Mouse (Mus musculus): ENCODE results near the gene Gadd45b. TPM values are rescaled to one million over a fixed set of nuclear protein-coding genes. Genes with fewer than 3 reads are reported as not detected.

The Gadd45b gene
- polyA plus RNA-seq, 1 experiment from 2014 or later, result 62.2 TPM

- no peaks in the 10 kb centered on the region for H3K4me1 ChIP-seq (replicated peaks; ENCODE audit: control insufficient read depth, insufficient read depth)
- H3K4me3 ChIP-seq (ENCODE audit: low read depth, low read length), result no peak overlapping the region
- H3K9ac ChIP-seq (ENCODE audit: low read length), result no peak overlapping the region
- no peaks in the 10 kb centered on the region for H3K36me3 ChIP-seq (ENCODE audit: control insufficient read depth, insufficient read depth, low read length)
- H3K9me3 ChIP-seq (ENCODE audit: control insufficient read depth, low read length), result no peaks in the 10 kb centered on the region
- DNase-seq (ENCODE audit: low spot score), result no peak
- peak; percentile 61 for ATAC-seq (ENCODE audit: low FRiP score, low TSS enrichment)
- no peak overlapping the region for H3K27ac ChIP-seq (replicated peaks)
- H3K27me3 ChIP-seq (ENCODE audit: control insufficient read depth, insufficient read depth, low read length), result no peaks in the 10 kb centered on the region
- 65% methylated on average over 15 of the region's 15 CpGs for WGBS
- no peak for TF ChIP-seq EP300 (optimal IDR thresholded peaks at IDR 0.05)
- TF ChIP-seq CTCF (IDR thresholded peaks at IDR 0.05; ENCODE audit: low read depth), result no peak
- no peak overlapping the region for H3K4me2 ChIP-seq (replicated peaks; ENCODE audit: low read depth)
These were observed 41.7 kb downstream of the Gadd45b start for GRCm38 (mm10) chr10:80971533-80971932.

- DNase-seq (ENCODE audit: low spot score) (no peak), ATAC-seq (ENCODE audit: low FRiP score, low TSS enrichment) (no peak)
- H3K27ac ChIP-seq (replicated peaks), result no peak overlapping the region; the same call in 1 of the 2 replicates
- no peaks in the 10 kb centered on the region for H3K36me3 ChIP-seq (ENCODE audit: control insufficient read depth, insufficient read depth, low read length)
- H3K9me3 ChIP-seq (ENCODE audit: control insufficient read depth, low read length), result no peaks in the 10 kb centered on the region
- no peak overlapping the region for H3K9ac ChIP-seq (ENCODE audit: low read length)
- TF ChIP-seq EP300 (optimal IDR thresholded peaks at IDR 0.05) (no peak), CTCF (IDR thresholded peaks at IDR 0.05; ENCODE audit: low read depth) (no peak)
- H3K4me3 ChIP-seq (ENCODE audit: low read depth, low read length), result no peak overlapping the region
- 37% methylated on average over 11 of the region's 11 CpGs for WGBS
- H3K27me3 ChIP-seq (ENCODE audit: control insufficient read depth, insufficient read depth, low read length), result no peaks in the 10 kb centered on the region
- no peaks in the 10 kb centered on the region for H3K4me1 ChIP-seq (replicated peaks; ENCODE audit: control insufficient read depth, insufficient read depth)
- H3K4me2 ChIP-seq (replicated peaks; ENCODE audit: low read depth), result no peak overlapping the region
These were observed 42.5 kb downstream of the Gadd45b start for GRCm38 (mm10) chr10:80972071-80972987.

- no peak for DNase-seq (ENCODE audit: low spot score)
- no peaks in the 10 kb centered on the region for H3K36me3 ChIP-seq (ENCODE audit: control insufficient read depth, insufficient read depth, low read length)
These were observed 43.8 kb downstream of the Gadd45b start for GRCm38 (mm10) chr10:80973722-80974121.

GRCm38 (mm10) chr10:80975478-80975877 lies 45.6 kb downstream of the Gadd45b start:
- no peak for TF ChIP-seq EP300 (optimal IDR thresholded peaks at IDR 0.05)
- no peak for TF ChIP-seq CTCF (IDR thresholded peaks at IDR 0.05; ENCODE audit: low read depth)
- H3K27ac ChIP-seq (replicated peaks), result no peak overlapping the region
- ATAC-seq (ENCODE audit: low FRiP score, low TSS enrichment), result peak; percentile 18; the same call in 1 of the 2 replicates

More at GRCm38 (mm10) chr10:80973722-80974121, 43.8 kb downstream of the Gadd45b start:
- TF ChIP-seq EP300 (optimal IDR thresholded peaks at IDR 0.05), result no peak
- TF ChIP-seq CTCF (IDR thresholded peaks at IDR 0.05; ENCODE audit: low read depth), result no peak
- H3K9ac ChIP-seq (ENCODE audit: low read length), result no peak overlapping the region
- no peak overlapping the region for H3K4me3 ChIP-seq (ENCODE audit: low read depth, low read length)
- H3K4me2 ChIP-seq (replicated peaks; ENCODE audit: low read depth), result no peak overlapping the region
- H3K27ac ChIP-seq (replicated peaks), result no peak overlapping the region
- 56% methylated on average over 1 of the region's 1 CpGs for WGBS
- no peaks in the 10 kb centered on the region for H3K27me3 ChIP-seq (ENCODE audit: control insufficient read depth, insufficient read depth, low read length)
- H3K4me1 ChIP-seq (replicated peaks; ENCODE audit: control insufficient read depth, insufficient read depth), result no peaks in the 10 kb centered on the region
- no peaks in the 10 kb centered on the region for H3K9me3 ChIP-seq (ENCODE audit: control insufficient read depth, low read length)
- ATAC-seq (ENCODE audit: low FRiP score, low TSS enrichment), result no peak

GRCm38 (mm10) chr10:80981564-80982112 lies 51.8 kb downstream of the Gadd45b start:
- WGBS, result 57% methylated on average over 7 of the region's 7 CpGs
- Histone ChIP-seq H3K9ac (ENCODE audit: low read length) (no peak overlapping the region), H3K4me3 (ENCODE audit: low read depth, low read length) (no peak overlapping the region), H3K27ac (replicated peaks) (no peak overlapping the region), H3K36me3 (ENCODE audit: control insufficient read depth, insufficient read depth, low read length) (no peaks in the 10 kb centered on the region), H3K9me3 (ENCODE audit: control insufficient read depth, low read length) (no peaks in the 10 kb centered on the region), H3K27me3 (ENCODE audit: control insufficient read depth, insufficient read depth, low read length) (no peaks in the 10 kb centered on the region), H3K4me2 (replicated peaks; ENCODE audit: low read depth) (no peak overlapping the region), H3K4me1 (replicated peaks; ENCODE audit: control insufficient read depth, insufficient read depth) (peaks cover 3% of the 10 kb centered on the region; the same call in 1 of the 2 replicates)
- DNase-seq (ENCODE audit: low spot score) (no peak), ATAC-seq (ENCODE audit: low FRiP score, low TSS enrichment) (no peak)
- TF ChIP-seq CTCF (IDR thresholded peaks at IDR 0.05; ENCODE audit: low read depth) (0 out of 2 replicates have a peak, but pooled peaks have one; percentile 8), EP300 (optimal IDR thresholded peaks at IDR 0.05) (no peak)

More at GRCm38 (mm10) chr10:80975478-80975877, 45.6 kb downstream of the Gadd45b start:
- Histone ChIP-seq H3K4me3 (ENCODE audit: low read depth, low read length) (no peak overlapping the region), H3K4me1 (replicated peaks; ENCODE audit: control insufficient read depth, insufficient read depth) (no peaks in the 10 kb centered on the region), H3K36me3 (ENCODE audit: control insufficient read depth, insufficient read depth, low read length) (no peaks in the 10 kb centered on the region), H3K9ac (ENCODE audit: low read length) (no peak overlapping the region), H3K9me3 (ENCODE audit: control insufficient read depth, low read length) (no peaks in the 10 kb centered on the region), H3K4me2 (replicated peaks; ENCODE audit: low read depth) (no peak overlapping the region), H3K27me3 (ENCODE audit: control insufficient read depth, insufficient read depth, low read length) (no peaks in the 10 kb centered on the region)
- whole genome bisulfite sequencing, result 73% methylated on average over 11 of the region's 11 CpGs
- DNase-seq (ENCODE audit: low spot score), result no peak

Other genes with a start within 250 kb of the Gadd45b start
- gene Mob3a, start 228.1 kb upstream of the Gadd45b start, polyA plus RNA-seq (2015; fragmentation: Nextera tagmentation; extraction: Ambion mirVana), result 22.9 and 23.9 TPM in 2 replicates
- gene Izumo4, start 227.9 kb upstream of the Gadd45b start, polyA plus RNA-seq (2015; fragmentation: Nextera tagmentation; extraction: Ambion mirVana), result 14.8 and 18.0 TPM in 2 replicates
- gene Ap3d1, start 187.8 kb upstream of the Gadd45b start, polyA plus RNA-seq (2015; fragmentation: Nextera tagmentation; extraction: Ambion mirVana), result 38.7 and 42.7 TPM in 2 replicates
- gene Dot1l, start 174.9 kb upstream of the Gadd45b start, polyA plus RNA-seq (2015; fragmentation: Nextera tagmentation; extraction: Ambion mirVana), result 5.4 and 6.2 TPM in 2 replicates
- 27.7 and 31.8 TPM in 2 replicates for gene Sf3a2, start 131.9 kb upstream of the Gadd45b start, polyA plus RNA-seq (2015; fragmentation: Nextera tagmentation; extraction: Ambion mirVana)
- 62.0 and 65.8 TPM in 2 replicates for gene Plekhj1, start 131.4 kb upstream of the Gadd45b start, polyA plus RNA-seq (2015; fragmentation: Nextera tagmentation; extraction: Ambion mirVana)
- 6.8 and 6.9 TPM in 2 replicates for gene Amh, start 124.8 kb upstream of the Gadd45b start, polyA plus RNA-seq (2015; fragmentation: Nextera tagmentation; extraction: Ambion mirVana)
- gene Jsrp1, start 116.6 kb upstream of the Gadd45b start, polyA plus RNA-seq (2015; fragmentation: Nextera tagmentation; extraction: Ambion mirVana), result 0.86 and 0.96 TPM in 2 replicates
- gene Oaz1, start 103.4 kb upstream of the Gadd45b start, polyA plus RNA-seq (2015; fragmentation: Nextera tagmentation; extraction: Ambion mirVana), result 1,070 and 1,103 TPM in 2 replicates
- 0.12 and 0.17 TPM in 2 replicates for gene Lingo3, start 86.0 kb upstream of the Gadd45b start, polyA plus RNA-seq (2015; fragmentation: Nextera tagmentation; extraction: Ambion mirVana)
- gene Lsm7, start 74.9 kb upstream of the Gadd45b start, polyA plus RNA-seq (2015; fragmentation: Nextera tagmentation; extraction: Ambion mirVana), result 176 and 180 TPM in 2 replicates
- gene Sppl2b, start 74.8 kb upstream of the Gadd45b start, polyA plus RNA-seq (2015; fragmentation: Nextera tagmentation; extraction: Ambion mirVana), result 17.7 and 23.0 TPM in 2 replicates
- 2.0 and 2.2 TPM in 2 replicates for gene Tmprss9, start 58.2 kb upstream of the Gadd45b start, polyA plus RNA-seq (2015; fragmentation: Nextera tagmentation; extraction: Ambion mirVana)
- gene Timm13, start 29.1 kb upstream of the Gadd45b start, polyA plus RNA-seq (2015; fragmentation: Nextera tagmentation; extraction: Ambion mirVana), result 292 and 304 TPM in 2 replicates
- gene Lmnb2, start 11.8 kb upstream of the Gadd45b start, polyA plus RNA-seq (2015; fragmentation: Nextera tagmentation; extraction: Ambion mirVana), result 12.0 and 12.4 TPM in 2 replicates
- gene Gng7, start 84.9 kb downstream of the Gadd45b start, polyA plus RNA-seq (2015; fragmentation: Nextera tagmentation; extraction: Ambion mirVana), result 1.3 and 1.8 TPM in 2 replicates
- 0.40 and 0.42 TPM in 2 replicates for gene Diras1, start 95.6 kb downstream of the Gadd45b start, polyA plus RNA-seq (2015; fragmentation: Nextera tagmentation; extraction: Ambion mirVana)
- 11.0 and 11.1 TPM in 2 replicates for gene Slc39a3, start 107.4 kb downstream of the Gadd45b start, polyA plus RNA-seq (2015; fragmentation: Nextera tagmentation; extraction: Ambion mirVana)
- gene Sgta, start 130.1 kb downstream of the Gadd45b start, polyA plus RNA-seq (2015; fragmentation: Nextera tagmentation; extraction: Ambion mirVana), result 93.7 and 98.7 TPM in 2 replicates
- 77.2 and 83.8 TPM in 2 replicates for gene Thop1, start 140.0 kb downstream of the Gadd45b start, polyA plus RNA-seq (2015; fragmentation: Nextera tagmentation; extraction: Ambion mirVana)
- gene Creb3l3, start 168.8 kb downstream of the Gadd45b start, polyA plus RNA-seq (2015; fragmentation: Nextera tagmentation; extraction: Ambion mirVana), result 9.3 and 10.4 TPM in 2 replicates
- gene Map2k2, start 175.8 kb downstream of the Gadd45b start, polyA plus RNA-seq (2015; fragmentation: Nextera tagmentation; extraction: Ambion mirVana), result 135 and 142 TPM in 2 replicates
- gene Zbtb7a, start 205.1 kb downstream of the Gadd45b start, polyA plus RNA-seq (2015; fragmentation: Nextera tagmentation; extraction: Ambion mirVana), result 87.5 and 94.1 TPM in 2 replicates
- gene Pias4, start 237.8 kb downstream of the Gadd45b start, polyA plus RNA-seq (2015; fragmentation: Nextera tagmentation; extraction: Ambion mirVana), result 18.7 and 20.9 TPM in 2 replicates
- gene Eef2, start 246.6 kb downstream of the Gadd45b start, polyA plus RNA-seq (2015; fragmentation: Nextera tagmentation; extraction: Ambion mirVana), result 337 and 380 TPM in 2 replicates

All from stomach, postnatal 0 days (tissue).